Mouse (Mus musculus) forelimb bud, embryonic 11.5 days (tissue): Measurements from ENCODE around the gene Rps19bp1.

Experiments
- DNase-seq: peaks from one replicate; pipeline ENCODE4 v3.0.0-alpha.2; 2012; ENCODE audit warnings: low read depth, low spot score

Gene Rps19bp1

GRCm38 (mm10) chr15:80219211-80219610, 44.9 kb downstream of the Rps19bp1 start:
- DNase-seq: no peak

DNA sequence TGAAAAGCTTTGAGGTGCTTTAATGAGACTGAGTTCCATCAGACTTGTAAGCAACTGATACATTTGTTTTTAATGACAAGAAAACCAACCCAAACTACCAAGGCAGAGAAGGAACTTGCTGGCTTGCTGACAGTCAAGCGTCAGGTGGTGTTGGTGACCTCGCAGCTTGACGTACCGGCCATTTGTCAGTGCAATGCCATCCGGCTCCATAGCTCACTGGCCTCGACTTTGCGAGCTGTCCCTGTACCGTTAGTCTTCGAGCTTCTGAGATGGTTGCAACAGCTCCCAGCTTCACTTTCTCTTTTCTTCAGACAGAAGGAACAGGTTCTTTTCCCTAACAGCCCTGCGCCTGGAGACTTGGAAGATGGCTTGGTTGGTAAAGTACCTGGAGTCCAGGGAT, 46.6 kb downstream of the Rps19bp1 start:
- DNase-seq: no peak

GRCm38 (mm10) chr15:80216480-80216820, 47.7 kb downstream of the Rps19bp1 start:
- DNase-seq: no peak

- DNase-seq: no peak
Observed at GRCm38 (mm10) chr15:80215716-80216479, 48.2 kb downstream of the Rps19bp1 start.

- DNase-seq: no peak
Observed at GRCm38 (mm10) chr15:80213688-80214087, 50.4 kb downstream of the Rps19bp1 start.
